Mouse (Mus musculus) T-helper 2 cell (primary cell): Measurements from ENCODE around the gene Zfp819.
"Not testable (repeated sequence)": the region's sequence is repeated elsewhere in the genome, so short reads cannot be mapped to it uniquely, and the experiment has no call there.

Experiments used
- in situ Hi-C: fragments of 300-600 bp; cut with MboI, MseI; formaldehyde crosslinking; loops from one replicate; pipeline ENCODE4 v1.15.1; 2025; ENCODE audit warnings: high pct_unique_total_duplicates

The Zfp819 gene

GRCm38 (mm10) chr7:43642587-43642986, 35.6 kb downstream of the Zfp819 start:
- in situ Hi-C loops: no loop called here

DNA sequence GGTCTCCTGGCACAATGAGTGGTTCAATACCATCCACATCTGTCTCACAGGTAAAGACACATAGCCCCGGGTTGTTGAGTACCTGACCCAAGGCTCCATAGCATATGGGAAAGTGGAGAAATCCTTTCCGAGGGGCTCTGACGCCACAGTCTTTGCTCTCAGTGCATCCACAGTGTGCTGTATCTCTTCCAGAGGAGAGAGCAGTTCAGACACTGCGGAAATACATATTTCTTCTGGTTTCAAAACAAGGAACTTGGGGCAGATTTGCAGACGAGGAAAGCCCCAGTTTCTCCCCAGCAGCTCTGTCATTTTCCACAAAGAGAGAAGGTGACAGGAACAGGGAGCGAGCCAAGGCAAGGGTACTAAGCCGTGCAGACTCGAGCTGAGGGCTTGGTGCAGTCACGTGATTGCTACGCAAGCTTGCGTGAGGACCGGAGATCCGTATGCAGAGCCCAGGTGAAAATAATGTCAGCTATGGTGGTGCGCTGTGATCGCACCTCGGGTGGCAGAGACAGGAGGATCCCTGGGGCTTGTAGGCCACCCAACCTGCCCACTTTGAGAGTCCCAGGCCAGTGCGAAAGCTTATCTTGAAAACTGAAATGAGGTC, 36.2 kb downstream of the Zfp819 start:
- in situ Hi-C loops: no loop called here

DNA sequence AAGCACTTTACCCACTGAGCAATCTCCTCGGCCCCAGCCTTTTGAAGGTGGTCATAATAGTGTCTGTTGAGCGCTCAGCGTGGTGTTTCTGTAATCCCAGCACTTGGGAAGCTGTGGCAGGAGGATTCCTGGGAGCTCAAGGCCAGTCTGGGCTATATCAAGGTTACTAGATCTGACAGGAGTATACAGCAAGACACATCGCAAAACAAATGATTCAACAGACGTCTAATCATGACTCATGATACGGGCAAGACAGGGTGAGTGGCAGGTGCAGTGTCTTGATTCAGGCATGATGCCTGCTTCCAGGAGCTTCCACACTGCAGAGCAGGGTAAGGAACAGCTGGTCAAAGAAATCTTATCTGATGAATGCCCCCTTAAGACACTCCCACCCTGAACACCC, 45.7 kb downstream of the Zfp819 start:
- in situ Hi-C loops: no loop called here

DNA sequence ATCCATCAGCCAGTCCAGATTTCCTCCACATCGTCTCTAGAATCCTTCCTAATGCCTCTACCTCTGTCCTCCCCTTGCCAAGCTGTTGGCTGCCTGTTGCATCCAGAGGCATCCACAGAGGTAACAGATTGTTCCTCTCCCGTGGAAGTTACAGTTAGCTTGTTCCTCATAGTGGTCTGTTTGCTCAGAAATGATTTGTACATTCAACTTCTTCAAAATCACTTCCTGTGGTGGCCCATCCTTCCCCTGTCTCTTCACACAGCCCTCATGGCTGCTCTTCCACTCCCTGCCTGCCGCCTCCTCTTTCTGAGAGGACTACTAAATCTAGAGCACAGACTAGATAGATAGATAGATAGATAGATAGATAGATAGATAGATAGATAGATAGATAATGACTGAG, 47.5 kb downstream of the Zfp819 start:
- in situ Hi-C loops: no loop called here

GRCm38 (mm10) chr7:43656232-43656631, 49.3 kb downstream of the Zfp819 start:
- in situ Hi-C loops: no loop called here

DNA sequence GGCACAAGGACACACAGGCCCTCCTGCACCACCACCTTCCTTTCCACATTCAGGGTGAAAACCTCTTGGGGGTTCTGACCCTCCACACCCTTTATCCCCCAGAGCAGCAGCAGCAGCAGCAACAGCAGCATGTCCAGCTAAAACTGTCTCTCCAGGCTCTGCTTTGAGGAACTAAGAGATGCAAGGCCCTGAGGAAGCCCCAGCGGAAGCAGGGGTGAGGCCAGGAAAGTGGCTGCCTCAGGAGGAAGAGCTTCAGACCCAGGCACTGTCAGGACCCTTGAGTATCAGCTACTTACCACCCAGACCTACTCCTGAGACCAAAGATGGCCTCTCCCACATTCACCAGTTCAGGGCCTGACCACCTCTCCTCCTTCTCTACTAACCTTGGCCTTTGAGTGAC, 53.0 kb downstream of the Zfp819 start, which contains the start of gene Siglece:
Gene Siglece, minus strand, starts transcription at position 160 of the 400 bp plus-strand sequence.
- in situ Hi-C loops: no loop called here

- in situ Hi-C loops: no loop called here
Measured at GRCm38 (mm10) chr7:43662804-43663203, 55.8 kb downstream of the Zfp819 start.

DNA sequence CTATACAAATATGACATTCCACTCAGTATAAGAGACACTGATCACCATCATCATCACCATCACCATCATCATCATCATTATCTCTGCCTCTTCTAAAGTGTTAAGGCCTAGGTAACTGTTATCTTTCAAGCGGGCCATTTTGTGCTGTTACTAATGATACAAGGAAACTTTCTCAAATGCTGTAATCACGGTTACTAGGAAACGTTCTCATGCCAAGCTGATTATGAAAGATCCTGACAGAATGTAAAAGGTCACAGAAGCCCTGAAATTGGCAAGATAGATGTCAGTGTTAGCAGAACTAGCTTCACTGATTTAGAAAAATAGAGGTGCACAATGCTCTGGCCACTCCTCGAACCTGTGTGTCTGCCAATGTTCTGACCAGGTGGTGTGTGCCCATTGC, 60.3 kb downstream of the Zfp819 start:
- in situ Hi-C loops: not testable (repeated sequence)
